Mouse (Mus musculus): ENCODE measurements around the gene Atp2a3.

- no peak for TF ChIP-seq CTCF (IDR thresholded peaks at IDR 0.05; ENCODE audit: borderline replicate concordance, control insufficient read depth, extremely low read depth, insufficient read depth, low read length, poor library complexity)
- no peak for TF ChIP-seq POLR2A (IDR thresholded peaks at IDR 0.05; ENCODE audit: control insufficient read depth, extremely low read depth, insufficient read depth, low read length, poor library complexity)
Measured at GRCm38 (mm10) chr11:72990688-72991087, 29.7 kb downstream of the Atp2a3 start.
